Mouse (Mus musculus) liver, adult 2 months (tissue): Measurements from ENCODE around the gene Gm5771. TPM values are rescaled to one million over a fixed set of nuclear protein-coding genes. Genes with fewer than 3 reads are reported as not detected.

ENCODE experiments used
- polyA plus RNA-seq: library from polyadenylated mRNA; depleted of rRNA; stranded (reverse); fragments of >200 nt; gene quantifications from 2 replicates; pipeline ENCODE4 v1.2.3, GENCODE M21; 2012; rRNA removed
- total RNA-seq: library from RNA; depleted of rRNA; stranded (reverse); fragments of >200 nt; gene quantifications from 2 replicates; pipeline ENCODE4 v1.2.3, GENCODE M21; 2014; rRNA removed

Gene Gm5771
- total and polyA plus RNA-seq, 2 experiments: 0.18 TPM; not detected in 1

Other genes with a start within 250 kb of the Gm5771 start
- gene Try4, start 90.1 kb upstream of the Gm5771 start, total RNA-seq: 46.0 and 241 TPM in 2 replicates
- 0.44 and 1.2 TPM in 2 replicates for gene Try4, start 90.1 kb upstream of the Gm5771 start, polyA plus RNA-seq
- gene Try5, start 75.5 kb upstream of the Gm5771 start, total RNA-seq: 8.9 and 59.9 TPM in 2 replicates
- 0.13 and 0.40 TPM in 2 replicates for gene Try5, start 75.5 kb upstream of the Gm5771 start, polyA plus RNA-seq
- gene Try10, start 38.3 kb upstream of the Gm5771 start, total RNA-seq: 0.34 and 2.5 TPM in 2 replicates
- gene Try10, start 38.3 kb upstream of the Gm5771 start, polyA plus RNA-seq: not detected in 2 replicates
- gene Prss3, start 14.7 kb upstream of the Gm5771 start, total RNA-seq: 1.1 TPM in 1 of 2 replicates, not detected in the other
- gene Prss3, start 14.7 kb upstream of the Gm5771 start, polyA plus RNA-seq: not detected in 2 replicates
- gene Gm10334, start 53.8 kb downstream of the Gm5771 start, total RNA-seq: not detected in 2 replicates
- gene Gm10334, start 53.8 kb downstream of the Gm5771 start, polyA plus RNA-seq: not detected in 2 replicates
- gene Prss1, start 66.6 kb downstream of the Gm5771 start, total RNA-seq: not detected in 2 replicates
- gene Prss1, start 66.6 kb downstream of the Gm5771 start, polyA plus RNA-seq: not detected in 2 replicates
- gene Prss2, start 129.4 kb downstream of the Gm5771 start, total RNA-seq: 29.1 and 173 TPM in 2 replicates
- 0.48 and 1.7 TPM in 2 replicates for gene Prss2, start 129.4 kb downstream of the Gm5771 start, polyA plus RNA-seq
- gene Ephb6, start 213.1 kb downstream of the Gm5771 start, total RNA-seq: 0.46 and 1.8 TPM in 2 replicates
- 0.88 and 1.3 TPM in 2 replicates for gene Ephb6, start 213.1 kb downstream of the Gm5771 start, polyA plus RNA-seq
- not detected in 2 replicates for gene Trpv6, start 244.0 kb downstream of the Gm5771 start, total RNA-seq
- not detected in 2 replicates for gene Trpv6, start 244.0 kb downstream of the Gm5771 start, polyA plus RNA-seq